Mouse (Mus musculus) cortical plate, adult 2 months (tissue): Measurements from ENCODE around the gene Nr4a1. TPM values are rescaled to one million over a fixed set of nuclear protein-coding genes. Genes with fewer than 3 reads are reported as not detected.
A peak's percentile ranks its signal among the peaks of the same experiment; 100 is the strongest.

Source experiments
- H3K27ac ChIP-seq: fragments of 200-500 bp; 2 replicates; pipeline ENCODE4 v1.5.1; 2012; ENCODE audit warnings: low read length, control low read depth, inconsistent platforms; ENCODE audit not compliant: insufficient read depth
- H3K4me1 ChIP-seq: fragments of 200-500 bp; 2 replicates; pipeline ENCODE4 v1.6.1; 2011; ENCODE audit warnings: low read length; ENCODE audit not compliant: control insufficient read depth, insufficient read depth
- H3K4me3 ChIP-seq: fragments of 200-500 bp; 2 replicates; pipeline ENCODE4 v1.5.1; 2011; ENCODE audit warnings: mild to moderate bottlenecking, low read length, control low read depth; ENCODE audit not compliant: insufficient read depth
- CTCF ChIP-seq: fragments of 200-500 bp; IDR thresholded peaks from 2 replicates; pipeline ENCODE4 v1.5.1; 2011; ENCODE audit warnings: mild to moderate bottlenecking, control low read depth, low read length; ENCODE audit not compliant: insufficient read depth; ENCODE audit errors: extremely low read depth
- POLR2A ChIP-seq: fragments of 200-500 bp; IDR thresholded peaks from 2 replicates; pipeline ENCODE4 v1.6.1; 2011; ENCODE audit warnings: mild to moderate bottlenecking, low read length, control low read depth; ENCODE audit not compliant: insufficient read depth; ENCODE audit errors: extremely low read depth
- polyA plus RNA-seq: library from polyadenylated mRNA; depleted of rRNA; stranded (reverse); fragments of >200 nt; gene quantifications from 2 replicates; pipeline ENCODE4 v1.2.3, GENCODE M21; 2012

Nr4a1 gene
- polyA plus RNA-seq, 1 experiment = 103 TPM

DNA sequence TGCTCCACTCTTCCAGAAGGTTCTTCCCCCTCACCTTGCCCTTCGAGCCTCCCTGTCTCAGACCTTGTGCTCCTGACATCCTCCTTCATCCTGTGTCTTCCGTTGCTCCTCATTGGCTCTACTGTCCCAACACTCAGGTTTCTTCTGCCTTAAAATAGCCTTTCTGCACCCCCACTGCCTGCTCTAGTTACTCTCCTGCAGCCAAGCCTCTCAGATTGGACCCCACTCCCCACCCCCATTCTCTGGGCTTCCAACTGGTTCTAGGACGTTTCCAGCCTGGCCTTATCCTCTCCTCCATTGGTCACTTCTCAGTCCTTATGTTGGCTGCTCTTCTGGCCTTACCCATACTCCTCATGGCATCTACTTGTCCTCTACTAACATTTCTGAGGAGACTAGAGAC, 48.1 kb downstream of the Nr4a1 start:
- TF ChIP-seq POLR2A (no peak), CTCF (no peak)
- H3K27ac ChIP-seq = no peak overlapping the region
- no peak overlapping the region for H3K4me3 ChIP-seq
- no peaks in the 10 kb centered on the region for H3K4me1 ChIP-seq

- TF ChIP-seq CTCF = no peak
- H3K27ac ChIP-seq = no peak overlapping the region
- no peaks in the 10 kb centered on the region for H3K4me1 ChIP-seq
- H3K4me3 ChIP-seq = no peak overlapping the region
Observed at GRCm38 (mm10) chr15:101303830-101304229, 49.8 kb downstream of the Nr4a1 start.

GRCm38 (mm10) chr15:101306459-101306858, 52.4 kb downstream of the Nr4a1 start:
- no peak for TF ChIP-seq POLR2A
- no peak for TF ChIP-seq CTCF
- H3K4me3 ChIP-seq = no peak overlapping the region
- no peak overlapping the region for H3K27ac ChIP-seq
- no peaks in the 10 kb centered on the region; the same call in 1 of the 2 replicates for H3K4me1 ChIP-seq

DNA sequence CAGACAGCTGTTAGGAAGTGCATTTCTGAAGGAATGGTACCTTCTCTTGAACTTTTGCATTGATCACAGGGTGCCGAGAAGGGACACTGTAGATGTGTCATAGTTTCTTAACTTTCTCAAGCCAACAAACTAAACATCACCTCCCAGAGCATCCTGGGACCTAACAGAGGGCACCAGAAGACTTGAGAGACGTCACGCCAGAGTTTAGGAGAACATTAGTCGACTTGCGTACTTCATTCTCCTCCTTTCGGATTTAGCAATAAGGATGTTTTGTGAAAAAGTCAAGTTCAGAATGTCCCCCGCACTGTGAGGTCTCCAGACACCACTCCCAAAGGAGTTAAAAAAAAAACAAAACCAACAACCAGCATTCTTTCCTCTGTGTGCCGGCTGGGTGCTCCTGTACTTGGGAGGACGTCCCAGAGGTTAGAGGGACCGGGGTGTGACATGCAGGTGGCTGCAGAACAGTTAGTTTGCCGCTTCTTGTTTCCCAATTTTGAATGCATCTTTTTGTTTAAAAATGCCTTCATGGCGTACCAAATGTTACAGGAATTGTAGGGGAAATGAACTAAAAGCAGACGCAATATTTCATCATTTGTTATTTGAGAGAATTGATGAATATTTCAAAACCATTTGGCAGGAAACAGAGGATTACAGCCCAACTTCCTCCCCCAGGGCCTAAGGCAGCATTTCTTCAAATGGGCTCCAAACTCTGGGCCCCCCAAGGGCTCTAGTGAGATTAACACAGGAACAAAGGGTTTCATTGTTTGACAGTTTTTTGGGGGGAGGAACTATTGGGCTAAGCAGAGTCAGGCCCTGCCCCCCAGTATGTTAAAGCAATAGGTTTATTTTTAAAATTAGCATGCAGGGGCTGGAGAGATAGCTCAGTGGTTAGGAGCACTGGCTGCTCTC, 54.6 kb downstream of the Nr4a1 start:
- H3K4me3 ChIP-seq = no peak overlapping the region
- no peaks in the 10 kb centered on the region; the same call in 1 of the 2 replicates for H3K4me1 ChIP-seq
- no peak overlapping the region for H3K27ac ChIP-seq
- TF ChIP-seq CTCF (no peak), POLR2A (no peak)

GRCm38 (mm10) chr15:101309493-101309892, 55.4 kb downstream of the Nr4a1 start:
- no peak overlapping the region for H3K4me3 ChIP-seq
- no peaks in the 10 kb centered on the region; the same call in 1 of the 2 replicates for H3K4me1 ChIP-seq
- H3K27ac ChIP-seq = no peak overlapping the region
- TF ChIP-seq CTCF (no peak), POLR2A (no peak)

- H3K4me1 ChIP-seq = no peaks in the 10 kb centered on the region; the same call in 1 of the 2 replicates
- no peak overlapping the region for H3K4me3 ChIP-seq
- H3K27ac ChIP-seq = 0 out of 2 replicates have a peak overlapping the region, but pooled peaks have one; percentile 4
- TF ChIP-seq POLR2A (no peak), CTCF (no peak)
Observed at GRCm38 (mm10) chr15:101311087-101311770, 57.2 kb downstream of the Nr4a1 start.

DNA sequence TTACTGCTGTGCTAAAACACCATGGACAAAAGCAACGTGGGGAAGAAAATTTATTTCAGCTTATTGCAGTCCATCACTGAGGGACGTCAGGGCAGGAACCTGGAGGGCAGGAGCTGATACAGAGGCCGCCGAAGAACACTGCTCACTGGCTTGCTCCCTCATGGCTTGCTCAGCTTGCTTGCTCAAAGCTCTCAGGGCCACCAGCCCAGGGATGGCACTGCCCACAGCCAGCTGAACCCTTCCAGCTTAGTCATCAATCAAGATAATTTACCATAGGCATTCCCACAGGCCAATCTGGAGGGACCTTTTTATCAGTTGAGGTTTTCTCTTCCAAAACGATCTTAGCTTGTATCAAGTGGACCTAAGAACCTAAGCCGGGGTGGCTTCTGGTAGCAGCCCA, 57.9 kb downstream of the Nr4a1 start:
- 0 out of 2 replicates have a peak overlapping the region, but pooled peaks have one; percentile 4 for H3K27ac ChIP-seq
- TF ChIP-seq CTCF = no peak
- TF ChIP-seq POLR2A = no peak
- no peak overlapping the region for H3K4me3 ChIP-seq
- H3K4me1 ChIP-seq = no peaks in the 10 kb centered on the region; the same call in 1 of the 2 replicates

DNA sequence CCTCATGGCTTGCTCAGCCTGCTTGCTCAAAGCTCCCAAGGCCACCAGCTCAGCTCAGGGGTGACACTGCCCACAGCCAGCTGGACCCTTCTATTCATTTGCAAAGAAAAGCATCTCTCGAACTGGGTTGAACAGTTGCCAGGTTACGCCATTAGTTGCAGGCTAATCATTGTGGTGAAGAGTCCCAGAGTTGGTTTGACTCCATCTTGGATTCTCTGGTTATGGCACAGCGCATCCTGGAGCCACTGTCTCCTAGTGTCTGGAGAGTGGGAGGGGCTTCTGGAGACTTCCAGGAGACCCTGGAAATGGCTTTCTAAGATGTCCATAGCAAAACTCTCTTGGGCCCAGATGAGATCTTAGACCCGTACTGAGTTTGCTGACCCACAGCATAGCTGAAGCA, 61.3 kb downstream of the Nr4a1 start:
- no peak overlapping the region for H3K27ac ChIP-seq
- TF ChIP-seq POLR2A (no peak), CTCF (no peak)
- H3K4me3 ChIP-seq = no peak overlapping the region; the same call in 1 of the 2 replicates
- H3K4me1 ChIP-seq = no peaks in the 10 kb centered on the region; the same call in 1 of the 2 replicates

GRCm38 (mm10) chr15:101315832-101316231, 61.8 kb downstream of the Nr4a1 start:
- TF ChIP-seq CTCF (peak; percentile 96), POLR2A (no peak)
- Histone ChIP-seq H3K4me1 (no peaks in the 10 kb centered on the region), H3K27ac (no peak overlapping the region), H3K4me3 (peak overlapping the region; percentile 37)
